Mouse (Mus musculus) kidney, adult 2 months (tissue): ENCODE data around the gene Rpp38.

ENCODE experiments used
- CTCF ChIP-seq: fragments of 200-500 bp; conservative IDR thresholded peaks from 2 replicates; pipeline ENCODE4 v1.5.1; 2011; ENCODE audit warnings: low read depth, mild to moderate bottlenecking, control low read depth, low read length, moderate library complexity, mixed read lengths; ENCODE audit not compliant: insufficient read depth, insufficient read length
- POLR2A ChIP-seq: fragments of 200-500 bp; IDR thresholded peaks from one replicate; pipeline ENCODE4 v1.6.1; 2011; ENCODE audit warnings: low read depth, low read length, control low read depth

DNA sequence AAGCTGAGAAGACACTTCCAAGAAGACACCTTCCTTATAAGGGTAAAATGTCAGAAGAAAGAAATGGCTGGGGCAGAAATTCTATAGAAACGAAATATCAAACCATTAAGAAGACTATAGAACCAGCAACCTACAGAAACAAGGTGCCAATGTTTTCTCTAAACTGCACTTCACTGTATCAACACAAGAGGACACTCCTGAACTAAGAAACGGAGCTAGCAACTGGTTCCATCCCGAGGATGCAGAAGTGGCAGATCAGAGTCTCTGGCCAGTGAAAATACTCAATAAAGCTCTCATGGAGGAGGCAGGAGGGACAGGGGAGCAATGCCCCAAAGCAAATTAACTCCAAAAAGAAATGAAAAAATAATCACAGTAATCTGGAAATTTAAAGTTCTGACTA, 16.5 kb upstream of the Rpp38 start:
- TF ChIP-seq POLR2A (no peak), CTCF (peak; percentile 62)
